Mouse (Mus musculus) layer of hippocampus, adult 9-11 months (tissue): ENCODE results near the gene Fscn1.

ENCODE experiments used
- DNase-seq: peaks from one replicate; pipeline ENCODE4 v3.0.0; 2022

Gene Fscn1

DNA sequence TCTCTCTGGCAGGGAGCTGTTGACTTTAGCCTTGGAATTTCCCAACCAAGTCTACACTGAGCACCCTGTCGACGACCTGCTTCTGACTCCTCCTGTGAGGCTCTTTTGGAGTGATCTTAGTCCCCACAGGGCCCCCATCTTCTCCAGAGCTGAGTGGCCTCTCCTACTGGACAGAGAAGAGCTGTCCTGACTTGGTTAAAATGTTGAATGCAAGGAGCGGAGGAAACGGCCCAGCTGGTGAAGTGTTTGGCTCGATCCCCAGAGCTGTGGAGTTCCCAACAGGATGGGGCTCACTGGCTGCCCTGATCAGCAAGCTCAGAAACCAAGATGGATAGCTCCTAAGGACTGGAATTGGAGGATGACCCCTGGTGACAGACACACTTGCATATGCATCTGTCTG, 16.4 kb downstream of the Fscn1 start:
- no peak for DNase-seq

DNA sequence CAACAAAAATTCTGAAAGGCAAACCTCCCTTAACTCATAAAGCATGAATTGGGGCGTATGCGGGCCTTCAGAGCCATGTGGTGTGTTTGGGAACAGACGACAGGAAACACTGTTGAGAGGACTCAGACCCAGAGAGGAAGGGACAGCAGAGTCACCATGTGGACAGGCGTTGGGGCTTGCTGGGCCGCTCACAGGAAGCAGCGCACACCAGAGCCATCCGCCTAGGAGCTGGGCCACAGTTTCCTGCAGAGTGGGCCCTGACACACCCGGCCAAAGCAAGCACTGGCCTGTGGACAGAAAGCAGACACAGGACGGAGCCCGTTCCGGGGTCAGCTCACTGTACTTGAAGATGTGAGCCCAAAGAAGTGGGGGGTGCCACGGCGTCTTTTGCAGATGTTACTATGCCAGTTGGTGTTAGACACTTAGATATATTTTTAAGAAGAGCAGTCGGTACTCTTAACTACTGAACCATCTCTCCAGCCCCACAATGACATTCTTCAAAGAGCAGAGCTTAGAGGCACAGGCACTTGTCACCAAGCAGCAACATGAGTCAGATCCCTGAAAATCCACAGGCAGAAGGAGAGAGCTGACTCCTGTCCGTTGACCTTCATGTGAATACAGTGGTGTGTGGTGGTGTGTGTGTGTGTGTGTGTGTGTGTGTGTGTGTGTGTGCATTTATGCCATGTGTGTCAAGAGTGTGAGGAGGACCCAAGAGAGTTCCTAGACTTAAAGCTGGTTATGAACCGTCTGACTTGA, 22.1 kb downstream of the Fscn1 start:
- DNase-seq: peak; percentile 73

DNA sequence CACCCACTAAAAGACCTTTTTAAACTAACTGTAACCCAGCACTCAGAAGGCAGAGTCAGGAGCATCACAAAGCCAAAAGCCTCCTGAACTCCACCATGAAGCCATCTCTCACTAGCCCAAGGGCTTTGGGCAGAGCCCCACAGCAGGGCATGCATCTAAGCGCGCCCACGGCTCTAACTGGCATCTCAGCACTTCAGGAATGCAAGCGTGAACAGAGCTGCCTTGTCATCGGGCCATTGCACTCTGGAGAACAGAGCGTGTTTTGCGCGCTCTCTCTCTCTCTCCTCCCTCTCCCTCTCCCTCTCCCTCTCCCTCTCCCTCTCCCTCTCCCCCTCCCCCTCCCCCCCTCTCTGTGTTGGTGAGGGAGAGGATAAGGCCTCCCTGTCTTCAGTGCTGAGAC, 23.0 kb downstream of the Fscn1 start:
- DNase-seq: no peak

DNA sequence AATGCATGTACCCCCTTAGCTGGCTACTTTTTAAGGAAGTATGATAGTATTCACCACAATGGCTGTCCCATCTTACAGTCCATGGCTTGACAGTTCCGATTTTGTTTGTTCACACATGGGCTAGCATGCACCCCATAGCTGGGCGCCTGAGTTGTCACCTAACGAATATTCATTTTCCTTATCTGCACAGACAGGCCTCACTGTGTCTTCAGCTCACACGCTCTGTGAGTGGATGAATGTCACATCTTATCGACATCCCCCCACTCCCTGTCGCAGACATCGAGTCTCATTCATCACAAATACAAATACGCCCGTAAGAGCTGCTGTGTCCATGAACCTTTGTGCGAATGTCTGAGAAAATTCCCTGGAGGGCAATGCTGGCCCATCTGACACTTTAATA, 24.1 kb downstream of the Fscn1 start:
- no peak for DNase-seq

DNA sequence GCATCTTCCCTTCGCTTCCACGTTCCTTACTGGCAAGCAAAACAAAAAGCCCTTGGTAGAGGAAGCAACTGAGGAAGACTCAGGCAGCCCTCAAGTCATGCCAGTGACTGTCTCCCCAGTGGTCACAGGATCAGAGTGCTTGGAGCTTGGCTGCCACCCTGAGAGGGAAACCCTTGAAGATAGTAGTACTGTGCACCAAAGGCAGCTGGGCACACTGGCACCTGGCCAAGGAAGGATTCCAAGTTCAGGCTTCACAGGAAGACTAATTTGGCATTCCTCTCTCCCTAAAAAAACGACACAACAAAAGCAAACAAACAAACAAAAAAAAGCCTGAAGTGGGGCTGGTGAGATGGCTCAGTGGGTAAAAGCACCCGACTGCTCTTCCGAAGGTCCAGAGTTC, 28.4 kb downstream of the Fscn1 start:
- no peak for DNase-seq

DNA sequence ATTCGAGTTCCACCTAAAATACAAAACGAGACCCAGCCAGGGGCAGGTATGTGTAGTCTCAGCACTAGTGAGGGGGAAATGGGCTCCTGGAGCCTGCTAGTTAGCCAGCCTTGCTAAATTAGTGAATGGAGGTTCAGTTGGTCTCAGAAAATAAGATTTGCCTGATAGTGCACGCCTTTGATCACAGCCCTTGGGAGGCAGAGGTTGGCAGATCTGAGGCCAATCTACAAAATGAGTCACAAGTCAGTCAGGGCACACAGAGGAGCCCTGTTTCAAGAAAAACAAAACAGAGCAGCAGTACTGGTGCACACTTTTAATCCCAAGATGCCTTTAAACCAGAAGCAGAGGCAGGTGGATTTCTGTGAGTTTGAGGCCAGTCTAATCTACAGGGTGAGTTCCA, 29.0 kb downstream of the Fscn1 start:
- no peak for DNase-seq

DNA sequence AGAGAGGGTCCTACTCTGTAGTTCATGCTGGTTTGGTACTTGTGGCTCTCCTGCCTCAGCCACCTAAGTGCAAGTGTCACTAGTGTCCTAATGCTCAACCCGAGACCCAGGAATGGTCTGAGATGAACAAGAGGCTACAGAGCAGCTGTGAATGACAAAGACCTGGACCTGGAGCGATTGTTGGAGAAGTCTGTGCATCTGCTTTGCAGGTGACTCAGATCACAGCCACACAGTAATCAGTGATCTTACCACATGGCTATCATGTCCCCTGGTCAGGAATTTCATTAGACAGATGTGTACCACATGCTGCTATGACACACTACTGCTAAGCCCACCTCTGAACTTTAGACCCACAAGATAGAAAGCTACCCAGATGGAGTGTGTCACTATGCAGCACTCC, 34.6 kb downstream of the Fscn1 start:
- DNase-seq: no peak

DNA sequence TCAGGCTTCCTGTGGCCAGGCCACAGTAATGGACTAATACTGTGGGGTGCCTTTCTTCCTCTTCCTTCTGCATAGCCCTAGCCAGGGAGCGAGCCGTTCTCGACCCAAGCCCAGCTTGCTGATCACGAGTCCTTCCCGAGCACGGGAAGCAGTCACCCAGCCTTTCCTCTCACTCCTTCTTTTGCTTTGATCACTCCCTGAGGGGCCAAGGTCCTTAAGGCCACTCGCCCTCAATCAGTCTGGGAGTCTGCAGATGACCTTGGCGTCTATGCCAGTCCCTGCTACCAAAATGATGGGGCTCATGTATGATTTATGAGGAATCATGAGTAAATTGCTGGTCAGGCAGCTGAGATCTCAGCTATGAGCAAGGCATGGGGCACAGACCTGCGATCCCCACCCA, 37.4 kb downstream of the Fscn1 start:
- no peak for DNase-seq

DNA sequence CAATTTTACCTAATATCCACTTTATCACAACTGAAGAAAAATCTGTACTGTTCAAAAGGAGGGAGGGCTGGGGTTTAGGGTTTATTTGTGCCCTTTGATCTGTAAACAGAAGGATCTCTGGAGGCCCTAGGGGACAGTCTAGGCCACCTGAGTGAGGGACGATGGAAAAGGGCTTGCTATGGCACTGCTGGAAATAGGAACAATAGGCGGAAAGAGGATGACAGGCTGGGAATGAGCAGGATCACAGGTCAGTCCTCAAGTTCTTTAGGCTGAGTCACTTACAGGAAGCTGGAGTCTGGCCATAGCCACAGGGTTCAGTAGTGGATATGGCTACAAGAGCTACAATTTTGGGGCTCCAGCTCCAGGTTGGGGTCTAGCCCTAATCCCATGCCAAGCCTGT, 38.0 kb downstream of the Fscn1 start:
- DNase-seq: no peak

DNA sequence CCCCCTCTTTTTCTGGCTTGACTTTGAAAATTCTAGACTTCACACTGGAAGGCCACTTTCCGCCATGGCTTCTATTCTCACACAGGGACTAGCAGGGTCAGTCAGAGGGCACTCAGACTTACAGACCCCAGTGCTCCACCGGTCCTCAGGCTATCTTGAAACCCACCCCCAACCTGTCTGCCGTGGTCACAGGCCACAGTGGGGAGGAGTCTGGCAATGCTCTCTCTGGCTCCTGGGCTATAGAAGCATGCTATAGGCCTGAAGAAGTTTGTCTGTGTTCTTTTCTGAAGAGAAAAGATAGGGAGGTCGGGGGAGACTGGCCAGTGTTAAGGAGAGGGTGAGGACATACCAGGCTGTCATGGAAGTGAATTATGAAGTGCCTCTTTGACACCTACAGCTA, 39.9 kb downstream of the Fscn1 start:
- no peak for DNase-seq

DNA sequence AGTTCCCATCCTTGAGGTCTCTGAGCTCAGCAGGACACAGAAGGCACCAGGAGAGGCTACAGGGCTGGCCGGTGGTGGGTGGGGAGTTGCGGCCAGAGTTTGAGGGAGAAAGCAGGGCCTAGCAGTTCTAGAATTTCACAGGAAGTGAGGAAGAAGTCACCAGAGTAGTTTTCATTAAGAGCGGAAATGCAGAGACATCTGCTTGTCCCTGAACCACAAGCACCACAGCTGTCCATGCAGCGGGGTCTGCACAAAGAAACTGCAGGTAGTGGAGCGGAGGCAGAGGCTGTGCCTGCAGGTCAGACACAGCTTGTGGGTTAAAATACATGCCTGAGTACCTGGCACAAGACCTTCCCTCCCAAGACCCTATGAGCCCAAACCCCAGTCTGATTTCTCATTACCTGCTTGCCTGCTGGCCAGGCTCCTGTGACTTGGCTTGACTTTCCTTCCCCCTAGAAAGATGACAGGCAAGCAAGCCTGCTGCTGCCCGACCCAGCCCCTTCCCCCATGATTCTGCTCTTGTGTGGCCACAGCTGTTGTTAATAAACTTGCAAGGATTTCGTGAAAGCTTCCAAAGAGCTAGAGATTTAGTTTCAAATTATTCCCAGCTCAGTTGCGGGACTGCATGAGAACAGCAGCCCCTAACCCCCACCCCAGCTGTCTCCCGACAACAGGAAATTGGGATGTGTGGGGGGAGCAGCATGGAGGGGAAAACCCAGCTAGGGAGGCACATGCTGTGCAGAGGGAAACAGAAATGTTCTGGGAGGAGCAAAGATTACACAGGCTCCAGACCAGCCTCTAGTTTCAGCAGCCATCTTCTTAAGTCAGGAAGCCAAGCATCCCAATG, 40.7 kb downstream of the Fscn1 start:
- DNase-seq: peak; percentile 62

DNA sequence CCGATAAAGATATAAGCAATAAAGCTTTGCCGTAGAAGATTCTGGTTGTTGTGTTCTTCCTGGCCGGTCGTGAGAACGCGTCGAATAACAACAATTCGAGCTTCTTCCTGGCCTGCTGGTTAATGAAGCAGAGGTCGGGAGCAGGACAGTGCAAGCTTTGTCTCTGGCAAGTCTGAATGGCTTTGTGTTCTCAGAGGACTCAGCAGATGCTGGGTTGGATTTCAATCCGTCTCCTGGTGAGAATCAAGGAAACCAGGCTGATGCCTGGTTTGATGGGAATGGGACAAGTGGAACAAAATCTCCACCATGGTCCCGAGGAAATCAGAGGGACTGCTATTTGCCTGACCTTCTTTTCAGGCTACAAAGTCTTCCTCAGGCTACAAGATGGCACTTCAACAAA, 49.2 kb downstream of the Fscn1 start:
- DNase-seq: no peak

DNA sequence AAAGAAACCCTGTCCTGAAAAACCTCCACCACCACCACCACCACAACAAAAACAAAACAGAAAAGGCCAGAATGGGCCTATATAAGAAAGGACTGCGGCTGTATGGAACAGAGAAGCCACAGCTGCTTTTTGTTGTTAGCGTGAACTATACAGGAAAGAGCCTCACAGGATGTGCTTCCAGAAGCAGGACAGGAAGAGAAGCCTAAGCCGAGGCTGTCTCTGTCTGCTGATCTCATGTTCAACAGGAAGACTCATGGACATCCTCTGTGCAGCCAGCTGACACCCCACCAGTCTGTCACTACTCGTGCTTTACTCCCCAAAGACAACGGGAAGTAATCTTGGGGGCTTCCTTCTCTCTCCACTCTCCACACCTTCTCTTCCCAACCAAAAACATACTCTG, 57.3 kb downstream of the Fscn1 start:
- DNase-seq: peak; percentile 56
